Mouse (Mus musculus) heart, postnatal 0 days (tissue): Measurements from ENCODE around the gene Wfdc15a. TPM values are rescaled to one million over a fixed set of nuclear protein-coding genes. Genes with fewer than 3 reads are reported as not detected.

Source experiments
- ATAC-seq: fragments of 200-750 bp; cut with Nextera tagmentation; 2 replicates; pipeline ENCODE4 v1.8.0; 2017; ENCODE audit warnings: low read depth, moderate number of reproducible peaks, moderate library complexity; ENCODE audit not compliant: insufficient read depth
- DNase-seq: peaks from one replicate; pipeline ENCODE4 v3.0.0-alpha.2; 2016; ENCODE audit warnings: low spot score
- H3K27ac ChIP-seq: fragments of 300-500 bp; sonication (generic); 2 replicates; pipeline ENCODE4 v1.5.1; 2014; ENCODE audit warnings: low read depth, mild to moderate bottlenecking
- H3K27me3 ChIP-seq: fragments of 300-500 bp; sonication (generic); 2 replicates; pipeline ENCODE4 v1.6.1; 2014; ENCODE audit warnings: low read length, mixed read lengths; ENCODE audit not compliant: control insufficient read depth, insufficient read depth
- H3K36me3 ChIP-seq: fragments of 300-500 bp; sonication (generic); replicated peaks from 2 replicates; pipeline ENCODE4 v1.6.1; 2014; ENCODE audit warnings: low read length, mixed read lengths; ENCODE audit not compliant: control insufficient read depth, insufficient read depth
- H3K4me1 ChIP-seq: fragments of 300-500 bp; sonication (generic); 2 replicates; pipeline ENCODE4 v1.6.1; 2014; ENCODE audit warnings: antibody characterized with exemption; ENCODE audit not compliant: control insufficient read depth, insufficient read depth
- H3K4me2 ChIP-seq: fragments of 300-500 bp; sonication (generic); 2 replicates; pipeline ENCODE4 v1.6.1; 2014; ENCODE audit warnings: low read depth, mild to moderate bottlenecking, low read length, moderate library complexity
- H3K4me3 ChIP-seq: fragments of 300-500 bp; sonication (generic); 2 replicates; pipeline ENCODE4 v1.5.1; 2014; ENCODE audit warnings: low read depth, low read length
- H3K9ac ChIP-seq: fragments of 300-500 bp; sonication (generic); replicated peaks from 2 replicates; pipeline ENCODE4 v1.6.1; 2014; ENCODE audit warnings: low read depth, low read length, mixed read lengths
- H3K9me3 ChIP-seq: fragments of 300-500 bp; sonication (generic); replicated peaks from 2 replicates; pipeline ENCODE4 v1.6.1; 2016; ENCODE audit warnings: low read length; ENCODE audit not compliant: control insufficient read depth
- CTCF ChIP-seq: IDR thresholded peaks from 2 replicates; pipeline ENCODE4 v1.5.1; 2016; ENCODE audit warnings: antibody characterized with exemption, control low read depth, low read depth
- EP300 ChIP-seq: IDR thresholded peaks from 2 replicates; pipeline ENCODE4 v1.6.1; 2016; ENCODE audit warnings: antibody characterized with exemption, low read depth
- WGBS: fragments of 180-500 bp; shearing (Covaris S2); extraction: QIAGEN DNeasy Blood & Tissue Kit; methylation state at CpG from one replicate; pipeline ENCODE4 v1.1.7; 2014; 5-methylcytosine and 5-hydroxymethylcytosine counted together
- polyA plus RNA-seq: library from polyadenylated mRNA; unstranded; fragments of >200 nt; fragmentation: Nextera tagmentation; extraction: Ambion mirVana; gene quantifications from 2 replicates; pipeline ENCODE4 v1.2.1, GENCODE M21; 2015
- total RNA-seq: library from RNA; depleted of rRNA; stranded (reverse); fragments of >200 nt; gene quantifications from 2 replicates; pipeline ENCODE4 v1.2.3, GENCODE M21; 2014; ENCODE audit warnings: low replicate concordance; rRNA removed

The Wfdc15a gene
- total and polyA plus RNA-seq, 2 experiments from 2014 or later = not detected

GRCm38 (mm10) chr2:164154007-164154406 lies 45.9 kb downstream of the Wfdc15a start:
- Histone ChIP-seq H3K4me3 (no peak overlapping the region), H3K9me3 (no peaks in the 10 kb centered on the region), H3K4me1 (0 out of 2 replicates have a peak, but pooled peaks cover 7% of the 10 kb centered on the region), H3K27ac (no peak overlapping the region), H3K36me3 (peaks cover 36% of the 10 kb centered on the region), H3K27me3 (no peaks in the 10 kb centered on the region), H3K4me2 (no peak overlapping the region), H3K9ac (no peak overlapping the region)
- TF ChIP-seq EP300 (no peak), CTCF (no peak)
- DNase-seq (no peak), ATAC-seq (no peak)
- WGBS = 89% methylated on average over 10 of the region's 10 CpGs

- DNase-seq (no peak), ATAC-seq (no peak)
- Histone ChIP-seq H3K4me2 (no peak overlapping the region), H3K27ac (no peak overlapping the region), H3K9ac (no peak overlapping the region), H3K4me3 (no peak overlapping the region), H3K9me3 (no peaks in the 10 kb centered on the region), H3K36me3 (peaks cover 36% of the 10 kb centered on the region), H3K27me3 (no peaks in the 10 kb centered on the region), H3K4me1 (0 out of 2 replicates have a peak, but pooled peaks cover 7% of the 10 kb centered on the region)
- 90% methylated on average over 11 of the region's 11 CpGs for WGBS
- no peak for TF ChIP-seq EP300
- no peak for TF ChIP-seq CTCF
Observed at GRCm38 (mm10) chr2:164152341-164152740, 47.6 kb downstream of the Wfdc15a start.

- 44% methylated on average over 14 of the region's 14 CpGs for WGBS
- TF ChIP-seq CTCF = no peak
- no peak for TF ChIP-seq EP300
- DNase-seq = no peak
Observed at GRCm38 (mm10) chr2:164150086-164150760, 49.7 kb downstream of the Wfdc15a start.

More at GRCm38 (mm10) chr2:164150086-164150760, 49.7 kb downstream of the Wfdc15a start:
- 0 out of 2 replicates have a peak, but pooled peaks cover 7% of the 10 kb centered on the region for H3K4me1 ChIP-seq
- peaks cover 36% of the 10 kb centered on the region for H3K36me3 ChIP-seq
- no peak overlapping the region for H3K4me3 ChIP-seq
- ATAC-seq = peak; percentile 30; the same call in 1 of the 2 replicates
- H3K4me2 ChIP-seq = no peak overlapping the region
- 0 out of 2 replicates have a peak overlapping the region, but pooled peaks have one; percentile 18 for H3K27ac ChIP-seq
- H3K27me3 ChIP-seq = no peaks in the 10 kb centered on the region
- H3K9me3 ChIP-seq = no peaks in the 10 kb centered on the region
- no peak overlapping the region for H3K9ac ChIP-seq

Other genes starting within 250 kb of the Wfdc15a start
- 31.8 and 35.0 TPM in 2 replicates for gene Ywhab, start 205.2 kb downstream of the Wfdc15a start, total RNA-seq
- 157 and 158 TPM in 2 replicates for gene Ywhab, start 205.2 kb downstream of the Wfdc15a start, polyA plus RNA-seq
- not detected in 2 replicates for gene Pabpc1l, start 174.7 kb downstream of the Wfdc15a start, total RNA-seq
- gene Pabpc1l, start 174.7 kb downstream of the Wfdc15a start, polyA plus RNA-seq = 0.56 and 1.0 TPM in 2 replicates
- gene Stk4, start 129.8 kb downstream of the Wfdc15a start, total RNA-seq = 16.6 and 19.4 TPM in 2 replicates
- 8.6 TPM in 2 replicates for gene Stk4, start 129.8 kb downstream of the Wfdc15a start, polyA plus RNA-seq
- gene Tomm34, start 129.0 kb downstream of the Wfdc15a start, total RNA-seq = 46.6 and 58.8 TPM in 2 replicates
- 34.8 and 35.1 TPM in 2 replicates for gene Tomm34, start 129.0 kb downstream of the Wfdc15a start, polyA plus RNA-seq
- gene Kcns1, start 29.0 kb downstream of the Wfdc15a start, total RNA-seq = 0.23 TPM in 1 of 2 replicates, not detected in the other
- 0.04 and 0.05 TPM in 2 replicates for gene Kcns1, start 29.0 kb downstream of the Wfdc15a start, polyA plus RNA-seq
- gene Wfdc5, start 17.4 kb downstream of the Wfdc15a start, total RNA-seq = not detected in 2 replicates
- not detected in 2 replicates for gene Wfdc5, start 17.4 kb downstream of the Wfdc15a start, polyA plus RNA-seq
- not detected in 2 replicates for gene Wfdc12, start 9.5 kb downstream of the Wfdc15a start, total RNA-seq
- gene Wfdc12, start 9.5 kb downstream of the Wfdc15a start, polyA plus RNA-seq = not detected in 2 replicates
- not detected in 2 replicates for gene Wfdc15b, start 21.5 kb upstream of the Wfdc15a start, total RNA-seq
- not detected in 2 replicates for gene Wfdc15b, start 21.5 kb upstream of the Wfdc15a start, polyA plus RNA-seq
- gene Svs2, start 38.3 kb upstream of the Wfdc15a start, total RNA-seq = not detected in 2 replicates
- gene Svs2, start 38.3 kb upstream of the Wfdc15a start, polyA plus RNA-seq = not detected in 2 replicates
- gene Svs3b, start 56.5 kb upstream of the Wfdc15a start, total RNA-seq = not detected in 2 replicates
- gene Svs3b, start 56.5 kb upstream of the Wfdc15a start, polyA plus RNA-seq = not detected in 2 replicates
- not detected in 2 replicates for gene Svs4, start 78.3 kb upstream of the Wfdc15a start, total RNA-seq
- gene Svs4, start 78.3 kb upstream of the Wfdc15a start, polyA plus RNA-seq = not detected in 2 replicates
- not detected in 2 replicates for gene Svs3a, start 89.1 kb upstream of the Wfdc15a start, total RNA-seq
- gene Svs3a, start 89.1 kb upstream of the Wfdc15a start, polyA plus RNA-seq = not detected in 2 replicates
- not detected in 2 replicates for gene Svs6, start 116.6 kb upstream of the Wfdc15a start, total RNA-seq
- gene Svs6, start 116.6 kb upstream of the Wfdc15a start, polyA plus RNA-seq = not detected in 2 replicates
- not detected in 2 replicates for gene Svs5, start 132.6 kb upstream of the Wfdc15a start, total RNA-seq
- not detected in 2 replicates for gene Svs5, start 132.6 kb upstream of the Wfdc15a start, polyA plus RNA-seq
- not detected in 2 replicates for gene Slpi, start 189.0 kb upstream of the Wfdc15a start, total RNA-seq
- 2.0 and 3.7 TPM in 2 replicates for gene Slpi, start 189.0 kb upstream of the Wfdc15a start, polyA plus RNA-seq
- gene Rbpjl, start 203.0 kb upstream of the Wfdc15a start, total RNA-seq = not detected in 2 replicates
- gene Rbpjl, start 203.0 kb upstream of the Wfdc15a start, polyA plus RNA-seq = 0.04 and 0.05 TPM in 2 replicates
- 1.7 and 3.3 TPM in 2 replicates for gene Matn4, start 205.0 kb upstream of the Wfdc15a start, total RNA-seq
- gene Matn4, start 205.0 kb upstream of the Wfdc15a start, polyA plus RNA-seq = 1.1 and 1.5 TPM in 2 replicates
- 42.2 and 46.5 TPM in 2 replicates for gene Sdc4, start 243.8 kb upstream of the Wfdc15a start, total RNA-seq
- gene Sdc4, start 243.8 kb upstream of the Wfdc15a start, polyA plus RNA-seq = 30.4 and 30.7 TPM in 2 replicates